Mouse (Mus musculus): Measurements from ENCODE around the gene Gm10447. TPM values are rescaled to one million over a fixed set of nuclear protein-coding genes. Genes with fewer than 3 reads are reported as not detected.

Gm10447 gene
- total RNA-seq (2021), result not detected
- long read RNA-seq, experiment 1, result 0 reads
- long read RNA-seq, experiment 2, result 0 reads

GRCm38 (mm10) chr11:53456474-53457371 lies at the start of gene Gm10447, which contains the start of gene Shroom1:
Gene Gm10447 (minus strand): TSS chr11:53457110.
Gene Shroom1 (plus strand): TSS chr11:53457205.
- peak in 1 of 2 experiments; percentile 25 for DNase-seq (ENCODE audit: low spot score in 2 of 2)
- intact Hi-C loops (cut with DNase I), result no loop called here

- DNase-seq (ENCODE audit: low spot score in 2 of 2), result no peak
These were observed 48.2 kb upstream of the Gm10447 start for GRCm38 (mm10) chr11:53505026-53505663.

DNA sequence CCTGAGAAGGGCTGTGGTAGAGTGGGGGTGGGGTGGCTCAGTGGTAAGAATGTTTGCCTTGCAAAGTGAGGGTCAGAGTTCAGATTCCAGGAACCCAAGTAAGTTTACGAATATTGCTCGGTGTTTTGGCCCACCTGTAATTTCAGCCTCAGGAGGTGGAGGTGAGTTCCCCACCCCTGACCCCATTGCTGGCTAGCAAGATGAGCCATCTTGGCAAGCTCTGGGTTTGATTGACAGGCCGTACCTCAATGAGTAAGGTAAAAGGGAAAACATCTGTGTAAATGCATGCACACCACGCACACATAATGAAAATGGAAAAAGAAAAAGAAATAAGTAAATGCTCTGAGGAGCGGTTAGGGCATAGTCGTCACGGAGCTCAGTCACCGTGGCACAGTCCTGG lies 47.5 kb upstream of the Gm10447 start:
- no peak for DNase-seq (ENCODE audit: low spot score in 2 of 2)
- intact Hi-C loops (cut with DNase I), result no loop called here

More at GRCm38 (mm10) chr11:53505026-53505663, 48.2 kb upstream of the Gm10447 start:
- intact Hi-C loops (cut with DNase I), result no loop called here

GRCm38 (mm10) chr11:53503738-53504137 lies 46.8 kb upstream of the Gm10447 start:
- intact Hi-C loops (cut with DNase I), result no loop called here
- DNase-seq (ENCODE audit: low spot score in 2 of 2), result no peak

GRCm38 (mm10) chr11:53502039-53502765 lies 45.3 kb upstream of the Gm10447 start:
- intact Hi-C loops (cut with DNase I), result no loop called here
- DNase-seq (ENCODE audit: low spot score in 2 of 2), result peak; percentile 50 to 62

DNA sequence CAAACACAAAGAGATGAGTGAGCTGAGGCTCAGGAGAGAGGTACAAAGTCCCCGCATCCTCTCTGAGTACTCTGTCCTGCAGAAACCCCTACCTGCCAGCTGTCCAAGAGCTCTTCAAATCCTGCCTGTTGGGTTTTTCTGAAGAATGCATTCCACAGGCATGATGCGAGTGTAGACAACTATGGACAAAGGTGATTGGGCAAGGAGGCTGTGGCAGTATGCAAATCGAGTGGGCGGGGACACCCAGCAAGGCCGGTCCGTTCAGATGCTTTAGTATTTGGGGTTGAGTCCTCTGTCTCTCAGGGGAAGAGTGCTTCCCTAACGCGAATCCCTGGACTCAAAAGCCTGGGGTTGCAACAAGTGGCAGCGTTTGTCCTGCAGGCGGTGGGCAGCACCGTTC lies 43.7 kb upstream of the Gm10447 start:
- no peak for DNase-seq (ENCODE audit: low spot score in 2 of 2)
- intact Hi-C loops (cut with DNase I), result no loop called here

GRCm38 (mm10) chr11:53496946-53497345 lies 40.0 kb upstream of the Gm10447 start:
- intact Hi-C loops (cut with DNase I), result no loop called here
- peak; percentile 61 to 78 for DNase-seq (ENCODE audit: low spot score in 2 of 2)

- intact Hi-C loops (cut with DNase I), result no loop called here
- DNase-seq (ENCODE audit: low spot score in 2 of 2), result no peak
These were observed 38.5 kb upstream of the Gm10447 start for GRCm38 (mm10) chr11:53495417-53495816.

DNA sequence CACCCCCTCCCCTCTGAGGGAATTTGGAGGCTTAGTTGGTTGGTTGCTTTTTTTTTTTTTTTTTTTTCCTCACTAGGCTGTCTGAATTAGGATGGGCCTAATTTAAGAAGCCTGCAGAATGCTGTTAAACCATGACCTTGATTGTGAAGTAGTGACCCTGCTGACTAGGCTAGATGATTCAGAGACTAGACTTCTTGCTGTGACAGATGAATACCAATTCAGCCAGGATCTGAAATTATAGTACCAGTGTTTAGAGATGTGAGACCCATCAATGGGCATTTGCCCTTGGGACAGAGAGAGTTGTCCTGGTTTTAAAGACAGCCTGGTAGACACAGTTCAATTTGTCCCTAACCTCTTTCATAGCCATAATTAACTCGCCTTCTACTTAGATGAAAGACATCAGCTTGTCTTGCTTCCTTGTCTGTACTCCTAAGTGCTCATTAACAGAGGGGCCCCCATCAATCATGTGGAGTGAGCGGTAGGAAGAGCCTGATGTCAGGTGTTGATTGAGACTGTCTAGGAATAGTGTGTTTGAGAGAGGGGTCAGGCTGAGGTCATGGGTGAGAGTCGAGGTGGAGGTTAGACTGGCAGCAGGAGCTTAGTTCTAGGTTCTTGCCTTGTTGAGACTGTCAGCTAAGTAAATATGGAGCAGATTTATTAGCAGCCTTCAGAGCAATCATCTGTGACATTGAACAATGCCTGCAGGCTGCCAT lies 36.5 kb upstream of the Gm10447 start:
- no peak for DNase-seq (ENCODE audit: low spot score in 2 of 2)
- intact Hi-C loops (cut with DNase I), result loop anchor here (5.0 kb wide), 1 partner anchor 74 kb away; the partner anchor contains the start of gene Kif3a

DNA sequence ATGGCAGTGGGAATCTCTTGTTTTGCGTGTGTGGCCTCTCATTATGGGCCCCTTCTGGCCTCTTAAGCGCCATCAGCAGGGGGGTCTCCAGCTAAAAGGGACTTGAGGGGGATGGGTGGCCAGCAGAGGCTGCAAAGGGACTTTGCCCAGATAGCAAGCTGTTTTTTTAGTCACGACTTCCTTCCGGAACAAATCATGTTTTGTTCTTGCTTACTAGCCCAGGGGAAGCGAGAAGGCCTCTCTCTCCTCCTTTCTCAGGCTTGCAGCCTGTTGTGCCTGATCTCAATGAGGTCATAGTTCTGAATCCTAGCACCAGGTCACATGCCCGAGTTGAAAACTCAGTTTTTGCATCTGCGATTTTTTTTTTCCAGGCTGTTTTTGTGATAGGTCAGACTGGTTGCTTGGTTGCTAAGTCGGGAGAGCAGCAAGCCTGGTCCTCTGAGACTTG lies 35.1 kb upstream of the Gm10447 start:
- DNase-seq (ENCODE audit: low spot score in 2 of 2), result peak in 1 of 2 experiments; percentile 26
- intact Hi-C loops (cut with DNase I), result loop anchor here (5.0 kb wide), 1 partner anchor 75 kb away; the partner anchor contains the start of gene Kif3a

GRCm38 (mm10) chr11:53489421-53489820 lies 32.5 kb upstream of the Gm10447 start:
- intact Hi-C loops (cut with DNase I), result no loop called here
- DNase-seq (ENCODE audit: low spot score in 2 of 2), result no peak

- DNase-seq (ENCODE audit: low spot score in 2 of 2), result no peak
- intact Hi-C loops (cut with DNase I), result no loop called here
These were observed 32.1 kb upstream of the Gm10447 start for GRCm38 (mm10) chr11:53489007-53489406.

- no peak for DNase-seq (ENCODE audit: low spot score in 2 of 2)
- intact Hi-C loops (cut with DNase I), result no loop called here
These were observed 30.1 kb upstream of the Gm10447 start for GRCm38 (mm10) chr11:53486822-53487594.

- no peak for DNase-seq (ENCODE audit: low spot score in 2 of 2)
- intact Hi-C loops (cut with DNase I), result no loop called here
These were observed 29.4 kb upstream of the Gm10447 start for GRCm38 (mm10) chr11:53486351-53486750.

DNA sequence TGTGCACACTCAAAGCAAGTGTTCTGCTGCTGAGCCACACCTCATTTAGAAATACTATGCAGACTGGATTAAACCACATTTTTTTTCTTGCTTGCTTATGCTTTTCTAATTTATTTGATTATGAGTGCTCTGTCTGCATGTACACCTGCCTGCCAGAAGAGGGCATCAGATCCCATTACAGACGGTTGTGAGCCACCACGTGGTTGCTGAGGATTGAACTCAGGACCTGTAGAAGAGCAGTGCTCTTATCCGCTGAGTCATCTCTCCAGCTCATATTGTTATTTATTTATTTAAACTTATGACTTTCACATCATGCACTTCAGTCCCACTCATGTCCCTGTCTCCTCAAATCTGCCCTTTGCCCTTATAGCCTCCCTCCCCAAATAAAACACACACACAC lies 28.8 kb upstream of the Gm10447 start:
- DNase-seq (ENCODE audit: low spot score in 2 of 2), result no peak
- intact Hi-C loops (cut with DNase I), result no loop called here

DNA sequence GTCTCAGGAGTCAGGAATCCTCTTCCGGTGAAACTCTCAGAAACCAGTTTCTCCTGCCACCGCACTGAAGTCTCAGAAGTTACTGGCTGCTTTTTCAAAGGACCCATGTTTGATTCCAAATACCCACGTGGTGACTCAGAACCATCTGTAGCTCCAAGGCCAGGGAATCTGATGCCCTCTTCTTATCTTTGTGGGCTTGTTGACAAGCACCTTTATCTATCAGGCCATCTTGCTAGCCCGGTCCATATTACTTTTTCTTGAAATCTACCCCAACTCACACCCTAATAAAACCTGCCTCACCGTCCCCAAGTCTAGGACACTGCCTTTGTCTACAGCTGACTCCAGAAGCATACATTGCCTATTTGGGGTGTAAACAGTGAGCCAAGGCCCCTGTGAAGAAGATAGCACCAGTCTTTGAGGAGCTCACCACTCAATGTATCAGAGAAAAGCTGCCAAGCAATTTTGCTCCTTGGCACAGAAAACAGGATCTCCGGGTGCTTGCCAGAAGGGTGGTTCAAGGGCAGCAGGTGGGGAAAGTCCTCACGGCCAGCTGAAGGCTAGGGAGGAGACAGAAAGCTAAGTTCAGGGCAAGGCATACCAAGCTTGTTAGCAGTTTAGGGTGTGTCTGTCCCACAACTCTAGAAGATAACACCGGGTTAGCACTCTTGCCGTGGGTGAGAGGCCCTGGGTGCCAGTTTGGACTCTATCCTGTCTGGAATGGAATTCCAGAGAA lies 26.4 kb upstream of the Gm10447 start:
- intact Hi-C loops (cut with DNase I), result no loop called here
- no peak for DNase-seq (ENCODE audit: low spot score in 2 of 2)

DNA sequence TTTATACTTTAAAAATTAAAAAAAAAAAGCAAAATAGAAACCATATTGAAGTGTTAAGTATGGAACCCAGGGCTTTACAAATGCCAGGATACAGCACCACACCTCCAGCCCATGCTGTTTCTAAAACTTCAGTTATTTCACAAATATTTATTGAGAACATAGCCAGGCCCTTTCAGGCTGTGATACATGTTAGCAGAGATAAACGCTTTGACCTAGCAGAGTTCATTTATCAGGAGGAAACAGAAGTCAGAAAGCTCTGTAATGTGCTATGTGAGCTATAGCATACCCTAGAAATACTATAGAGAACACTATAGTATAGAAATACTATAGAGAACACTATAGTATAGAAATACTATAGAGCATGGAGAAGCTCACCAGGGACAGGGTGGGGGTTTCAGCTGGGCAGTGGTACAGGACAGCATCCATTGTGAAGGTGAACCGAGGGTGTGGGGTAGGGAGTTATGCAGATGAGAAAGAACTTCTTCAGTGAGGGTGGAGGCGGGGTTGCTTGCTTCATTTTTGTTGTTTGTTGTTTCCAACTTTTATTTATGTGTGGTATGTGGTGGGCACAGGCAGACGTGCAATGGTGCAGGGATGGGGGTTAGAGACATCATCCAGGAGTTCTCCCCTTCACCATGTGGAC lies 24.3 kb upstream of the Gm10447 start:
- DNase-seq (ENCODE audit: low spot score in 2 of 2), result no peak
- intact Hi-C loops (cut with DNase I), result no loop called here
